In the genomic region with DNA sequence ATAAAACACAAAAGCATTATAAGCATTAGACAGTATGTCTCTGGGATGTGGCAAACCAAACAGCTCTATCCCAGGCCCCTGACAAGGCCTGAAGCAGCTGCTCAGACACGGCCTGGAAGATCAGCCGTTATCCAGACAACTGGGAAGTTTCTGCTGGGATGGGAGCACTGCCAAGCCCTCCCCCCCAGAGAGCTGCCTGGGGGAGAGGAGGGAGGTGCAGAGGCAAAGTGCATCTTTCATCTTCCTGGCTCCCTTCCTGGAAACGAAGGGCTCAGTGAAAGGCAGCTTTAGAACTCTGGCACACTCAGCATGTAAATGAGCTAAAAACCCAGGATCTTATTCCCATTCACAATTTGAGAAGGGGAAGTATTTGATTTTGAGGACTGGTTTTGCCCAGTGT, we compare ENCODE assay signal across 7 mouse cellular contexts. TPM values are rescaled to one million over a fixed set of nuclear protein-coding genes. Genes with fewer than 3 reads are reported as not detected.
DNase-seq lines count a peak whose midpoint lies in the region; ATAC-seq and TF ChIP-seq lines count a peak whose summit lies in the region.

No protein-coding gene starts in this region.

- ATAC-seq in forebrain, embryonic 14.5 days: peak; percentile 81

- peaks cover 22% of the 10 kb centered on the region for H3K4me1 ChIP-seq in forebrain, embryonic 14.5 days (ENCODE audit: control insufficient read depth, insufficient read depth, low read length)

- H3K4me2 ChIP-seq in forebrain, embryonic 14.5 days (ENCODE audit: low read length): no peak overlapping the region

- H3K36me3 ChIP-seq in forebrain, embryonic 14.5 days (ENCODE audit: control insufficient read depth, insufficient read depth, low read length): peaks cover 52% of the 10 kb centered on the region

- H3K27ac ChIP-seq in forebrain, embryonic 14.5 days (ENCODE audit: low read depth, low read length): peak overlapping the region; percentile 78
- H3K27ac ChIP-seq in left cerebral cortex, adult 2 months: peak overlapping the region; percentile 73

- peak; percentile 61 for DNase-seq in 3T3-L1 (ENCODE audit: low read depth, low spot score)
- peak; percentile 86 for DNase-seq in MN1 (ENCODE audit: low spot score)
- peak; percentile 95 for DNase-seq in forebrain, embryonic 14.5 days (ENCODE audit: low spot score)
- DNase-seq in heart, postnatal 4 days: peak; percentile 83
- DNase-seq in left cerebral cortex, adult 2 months (ENCODE audit: extremely low spot score in 1 of 2, low spot score in 2 of 2): peak; percentile 57 to 65
- peak; percentile 70 for DNase-seq in ovary, postnatal 14 days (ENCODE audit: low spot score)
- DNase-seq in thymus, adult 18-20 months: no peak

- H3K27me3 ChIP-seq in forebrain, embryonic 14.5 days (replicated peaks; ENCODE audit: control insufficient read depth, insufficient read depth, low read length): no peaks in the 10 kb centered on the region

- H3K9ac ChIP-seq in forebrain, embryonic 14.5 days (ENCODE audit: low read length): 0 out of 2 replicates have a peak overlapping the region, but pooled peaks have one; percentile 14

- TF ChIP-seq CTCF in left cerebral cortex, adult 2 months (IDR thresholded peaks at IDR 0.05): no peak

- H3K4me3 ChIP-seq in forebrain, embryonic 14.5 days (ENCODE audit: low read depth, low read length): no peak overlapping the region
- no peak overlapping the region for H3K4me3 ChIP-seq in left cerebral cortex, adult 2 months

- no peaks in the 10 kb centered on the region for H3K9me3 ChIP-seq in forebrain, embryonic 14.5 days (replicated peaks; ENCODE audit: control insufficient read depth, low read length)

- 8% methylated on average over 3 of the region's 3 CpGs for WGBS in forebrain, embryonic 14.5 days

- intact Hi-C loops in left cerebral cortex, adult 2 months (cut with DNase I): no loop called here

RNA-seq across cellular contexts. Expression of gene Mpg, which starts 9.3 kb away (rescaled TPM):
- 31.2 and 32.6 TPM in 2 replicates for polyA plus RNA-seq in forebrain, embryonic 14.5 days (2014; fragmentation: Nextera tagmentation; extraction: Ambion mirVana)
- 10 to 100 TPM; 10.4 to 11.3 TPM for total RNA-seq in heart, postnatal 4 days (2021)
- 10 to 100 TPM; 17.5 to 19.1 TPM for total RNA-seq in left cerebral cortex, adult 2 months (2021)

RNA-seq across cellular contexts. Expression of gene Rhbdf1, which starts 13.5 kb away (rescaled TPM):
- 9.9 and 13.7 TPM in 2 replicates for polyA plus RNA-seq in forebrain, embryonic 14.5 days (2014; fragmentation: Nextera tagmentation; extraction: Ambion mirVana)
- total RNA-seq in heart, postnatal 4 days (2021): 10 to 100 TPM; 31.9 to 33.0 TPM
- total RNA-seq in left cerebral cortex, adult 2 months (2021): 10 to 100 TPM; 13.9 to 14.4 TPM

RNA-seq across cellular contexts. Expression of gene Snrnp25, which starts 30.4 kb away (rescaled TPM):
- 59.8 and 67.0 TPM in 2 replicates for polyA plus RNA-seq in forebrain, embryonic 14.5 days (2014; fragmentation: Nextera tagmentation; extraction: Ambion mirVana)
- total RNA-seq in heart, postnatal 4 days (2021): 10 to 100 TPM; 14.4 to 15.6 TPM
- 10 to 100 TPM; 19.2 to 24.6 TPM for total RNA-seq in left cerebral cortex, adult 2 months (2021)

RNA-seq across cellular contexts. Expression of gene Nprl3, which starts 31.9 kb away (rescaled TPM):
- 27.9 and 28.1 TPM in 2 replicates for polyA plus RNA-seq in forebrain, embryonic 14.5 days (2014; fragmentation: Nextera tagmentation; extraction: Ambion mirVana)
- total RNA-seq in heart, postnatal 4 days (2021): 10 to 100 TPM; 27.1 to 32.1 TPM
- 10 to 100 TPM; 45.2 to 52.2 TPM for total RNA-seq in left cerebral cortex, adult 2 months (2021)

RNA-seq across cellular contexts. Expression of gene Il9r, which starts 35.6 kb away (rescaled TPM):
- polyA plus RNA-seq in forebrain, embryonic 14.5 days (2014; fragmentation: Nextera tagmentation; extraction: Ambion mirVana): not detected in 2 replicates
- under 1 TPM; 0.20 to 0.21 TPM for total RNA-seq in heart, postnatal 4 days (2021)
- total RNA-seq in left cerebral cortex, adult 2 months (2021): not detected

Comparison
In these comparisons a context has a peak if more than half of its experiments do, and no peak if none do; other contexts are left out.
1. DNase-seq: peak in 3T3-L1 (single experiment), MN1 (single experiment), forebrain, embryonic 14.5 days (single experiment), heart, postnatal 4 days (single experiment), left cerebral cortex, adult 2 months (2 of 2) and ovary, postnatal 14 days (single experiment); none in thymus, adult 18-20 months (0 of 2).